Mouse (Mus musculus) retina, postnatal 1 day (tissue): ENCODE measurements around the gene Ptcd1.
A peak's percentile ranks its signal among the peaks of the same experiment; 100 is the strongest.
"Not testable (repeated sequence)": the region's sequence is repeated elsewhere in the genome, so short reads cannot be mapped to it uniquely, and the experiment has no call there.

ENCODE experiments used
- DNase-seq: peaks from one replicate; pipeline ENCODE4 v3.0.0-alpha.2; 2012

Gene Ptcd1

DNA sequence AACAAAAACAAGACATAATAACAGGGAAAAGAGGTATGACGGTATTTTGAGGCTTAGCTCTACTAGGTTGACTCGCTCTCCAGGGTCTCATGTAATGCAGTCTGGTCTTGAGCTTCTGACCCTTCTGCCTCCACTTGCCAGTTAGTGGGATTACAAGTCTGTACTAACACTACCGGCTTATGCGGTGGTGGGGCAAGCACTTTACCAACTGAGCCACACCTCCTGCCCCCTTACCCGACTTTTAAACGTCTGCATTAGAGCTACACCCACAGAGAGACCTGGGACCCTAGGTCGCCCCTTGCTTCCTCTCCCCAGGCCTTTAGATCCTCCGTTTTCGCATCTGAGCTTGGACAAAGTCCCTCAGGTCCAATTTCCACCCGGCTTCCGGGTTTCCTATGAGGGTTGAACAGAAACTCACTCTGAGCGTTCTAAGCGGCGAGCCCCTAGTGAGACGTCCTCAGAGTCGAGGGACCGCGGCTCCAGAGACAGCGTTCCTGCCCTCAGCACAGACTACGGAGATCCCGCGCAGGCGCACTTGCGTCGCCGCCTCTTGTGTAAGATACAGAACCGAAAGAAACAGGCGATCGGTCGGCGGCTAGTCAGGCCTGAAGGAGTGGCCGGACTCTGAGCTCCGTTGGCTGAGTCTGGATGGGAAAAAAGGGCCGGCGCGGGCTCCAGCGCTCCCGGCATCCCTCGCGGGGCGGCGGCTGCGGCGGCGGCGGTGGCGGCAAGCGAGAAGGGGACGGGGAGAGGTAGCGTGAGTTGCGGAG is at the start of gene Ptcd1, which contains the start of gene Cpsf4:
Ptcd1 (minus strand) TSS at position 573 of the 770 bp plus-strand sequence.
Cpsf4 (plus strand) TSS at position 678 of the 770 bp plus-strand sequence.
- peak; percentile 99 for DNase-seq

DNA sequence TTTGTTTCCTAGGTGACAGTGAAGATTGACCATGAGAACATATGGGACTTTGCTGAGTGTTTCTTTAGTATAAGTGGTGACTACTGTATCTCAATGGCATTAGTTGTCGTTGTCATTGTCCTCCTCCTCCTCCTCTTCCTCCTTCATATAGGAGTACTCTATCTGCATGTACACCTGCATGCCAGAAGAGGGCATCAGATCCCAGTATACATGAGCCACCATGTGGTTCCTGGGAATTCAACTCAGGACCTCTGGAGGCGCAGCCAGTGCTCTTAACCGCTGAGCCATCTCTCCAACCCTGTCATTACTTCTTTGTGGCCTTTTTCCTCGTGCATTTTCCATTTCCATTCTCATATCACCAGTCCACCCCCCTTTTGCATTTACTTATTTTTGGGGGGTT is 47.8 kb upstream of the Ptcd1 start:
- DNase-seq: no peak

DNA sequence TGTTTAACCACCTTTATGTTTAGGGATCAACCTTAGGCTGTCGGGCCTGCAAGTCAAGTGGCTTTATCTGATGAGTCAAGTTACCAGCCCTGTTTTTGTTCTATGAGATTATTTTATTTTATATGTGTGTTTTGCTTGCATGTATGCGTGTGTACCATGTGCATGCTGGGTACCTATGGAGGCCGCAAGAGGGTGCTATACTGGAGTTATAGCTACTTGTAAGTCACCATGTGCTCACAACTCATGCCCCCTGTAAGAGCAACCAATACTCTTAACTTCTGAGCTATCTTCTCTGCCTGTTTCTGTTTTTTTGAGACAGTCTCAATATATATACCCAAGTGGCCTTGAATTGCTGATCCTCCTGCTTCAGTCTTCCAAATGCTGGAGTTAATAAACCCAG is 46.6 kb upstream of the Ptcd1 start:
- no peak for DNase-seq

DNA sequence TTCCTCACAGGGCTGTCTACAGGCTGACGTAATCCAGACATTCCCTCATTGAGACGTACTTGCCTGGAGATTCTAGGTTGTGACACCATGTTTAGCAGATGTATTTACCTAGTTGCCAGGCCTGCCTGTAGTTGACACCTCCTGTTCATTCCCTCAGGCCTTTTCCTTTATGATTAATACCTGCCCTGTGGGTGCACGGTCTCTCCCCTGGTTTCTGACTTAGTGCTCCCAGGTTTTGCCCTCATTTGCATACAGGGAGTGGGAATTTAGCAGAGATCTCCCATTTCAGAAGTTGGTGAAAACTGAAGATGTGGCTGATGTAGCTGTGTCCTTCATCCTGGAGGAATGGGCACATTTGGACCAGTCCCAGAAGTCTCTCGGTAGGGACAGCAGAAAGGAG is 45.3 kb upstream of the Ptcd1 start:
- DNase-seq: no peak

DNA sequence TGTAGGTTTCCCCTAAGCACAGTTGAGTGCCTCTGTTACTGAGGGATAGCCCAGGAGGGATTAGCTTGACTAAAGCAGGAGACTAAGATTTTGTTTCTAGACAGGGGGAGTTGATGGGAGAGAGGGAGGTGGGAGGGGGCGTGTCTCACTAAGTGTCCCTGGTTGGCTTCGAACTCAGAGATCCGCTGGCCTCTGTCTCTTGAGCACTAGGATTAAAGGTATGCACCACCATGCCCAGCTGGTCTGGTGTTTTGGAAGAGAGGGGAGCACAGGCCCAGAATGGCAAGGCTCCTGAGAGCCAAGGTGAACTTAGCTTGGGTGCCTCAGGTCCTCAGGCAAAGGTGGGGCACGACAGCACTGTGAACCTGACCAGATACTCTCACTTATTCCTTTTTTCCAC is 44.4 kb upstream of the Ptcd1 start:
- DNase-seq: no peak

DNA sequence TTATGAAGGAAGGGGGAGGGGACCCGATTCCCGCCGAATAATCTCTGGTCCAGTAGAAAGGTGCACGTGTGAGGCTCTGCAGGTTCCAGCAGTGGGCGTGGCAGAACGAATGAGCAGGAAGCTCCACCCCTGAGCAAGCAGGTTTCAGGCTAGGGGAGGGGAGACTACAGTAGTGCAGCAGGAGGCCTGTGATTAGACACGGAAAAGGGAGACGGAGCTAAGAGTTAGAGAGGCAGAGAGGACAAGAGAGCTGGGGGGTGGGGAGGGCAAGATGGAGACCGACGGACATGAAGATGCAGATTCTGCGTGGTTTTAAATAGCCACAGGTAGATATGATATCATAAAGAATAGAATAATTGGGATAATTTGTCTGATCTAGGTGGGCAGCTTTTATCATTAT is 41.5 kb upstream of the Ptcd1 start:
- not testable (repeated sequence) for DNase-seq

DNA sequence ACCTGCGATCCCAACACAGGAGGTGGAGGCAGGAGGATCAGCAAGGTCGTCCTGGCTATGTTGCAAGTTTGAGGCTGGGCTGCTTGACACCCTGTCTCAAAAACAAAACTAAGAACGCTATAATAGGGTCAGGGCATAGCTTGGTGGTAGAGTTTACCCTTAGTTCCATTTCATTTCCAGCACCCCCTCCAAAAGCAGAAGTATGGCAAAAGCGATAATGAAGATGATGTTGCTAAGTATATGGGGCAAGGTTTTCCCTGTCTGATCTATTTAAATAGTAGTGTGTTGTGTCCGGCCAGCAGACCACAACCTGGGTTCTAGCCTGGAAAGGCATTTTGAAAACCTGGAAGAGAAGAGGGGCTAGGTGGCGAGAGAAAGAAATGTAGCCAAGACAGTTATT is 41.0 kb upstream of the Ptcd1 start:
- DNase-seq: no peak

DNA sequence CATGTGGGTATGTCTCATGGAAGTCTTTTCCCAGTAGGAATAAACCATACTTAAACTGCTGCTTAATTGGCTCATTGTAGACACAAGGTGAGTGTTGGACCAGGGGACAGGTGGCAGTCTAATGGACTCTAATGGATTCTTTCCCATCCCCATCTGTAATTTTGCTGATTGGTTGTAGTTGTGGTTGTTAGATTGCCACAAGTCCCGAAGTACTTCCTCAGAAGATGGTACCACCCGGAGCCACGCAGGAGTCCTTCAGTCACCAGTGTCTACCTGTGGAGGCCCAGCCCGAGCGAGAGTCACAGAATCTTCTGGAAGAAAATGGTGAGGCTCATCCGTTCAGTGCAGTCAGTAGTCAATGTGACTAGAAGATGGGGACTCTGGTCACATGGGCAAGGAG is 40.5 kb upstream of the Ptcd1 start:
- DNase-seq: no peak

DNA sequence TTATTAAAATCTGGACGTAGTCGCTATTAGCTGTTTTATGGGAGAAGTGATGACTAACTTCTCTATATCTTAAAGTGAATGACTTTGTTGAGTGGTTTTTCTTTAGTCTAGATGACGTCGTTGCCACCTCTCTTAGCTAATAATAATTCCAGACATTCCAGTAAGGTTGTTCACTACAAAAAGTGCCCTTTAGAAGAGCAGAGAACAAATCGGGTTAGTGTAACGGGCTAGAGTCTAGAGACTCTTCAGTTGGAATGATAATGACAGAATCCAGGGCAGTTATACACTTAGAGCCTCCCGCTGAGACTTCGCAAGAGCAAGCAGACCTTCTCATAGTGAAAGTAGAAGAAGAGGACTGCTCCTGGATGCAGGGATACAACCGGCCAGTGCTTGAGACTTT is 38.1 kb upstream of the Ptcd1 start:
- DNase-seq: no peak

DNA sequence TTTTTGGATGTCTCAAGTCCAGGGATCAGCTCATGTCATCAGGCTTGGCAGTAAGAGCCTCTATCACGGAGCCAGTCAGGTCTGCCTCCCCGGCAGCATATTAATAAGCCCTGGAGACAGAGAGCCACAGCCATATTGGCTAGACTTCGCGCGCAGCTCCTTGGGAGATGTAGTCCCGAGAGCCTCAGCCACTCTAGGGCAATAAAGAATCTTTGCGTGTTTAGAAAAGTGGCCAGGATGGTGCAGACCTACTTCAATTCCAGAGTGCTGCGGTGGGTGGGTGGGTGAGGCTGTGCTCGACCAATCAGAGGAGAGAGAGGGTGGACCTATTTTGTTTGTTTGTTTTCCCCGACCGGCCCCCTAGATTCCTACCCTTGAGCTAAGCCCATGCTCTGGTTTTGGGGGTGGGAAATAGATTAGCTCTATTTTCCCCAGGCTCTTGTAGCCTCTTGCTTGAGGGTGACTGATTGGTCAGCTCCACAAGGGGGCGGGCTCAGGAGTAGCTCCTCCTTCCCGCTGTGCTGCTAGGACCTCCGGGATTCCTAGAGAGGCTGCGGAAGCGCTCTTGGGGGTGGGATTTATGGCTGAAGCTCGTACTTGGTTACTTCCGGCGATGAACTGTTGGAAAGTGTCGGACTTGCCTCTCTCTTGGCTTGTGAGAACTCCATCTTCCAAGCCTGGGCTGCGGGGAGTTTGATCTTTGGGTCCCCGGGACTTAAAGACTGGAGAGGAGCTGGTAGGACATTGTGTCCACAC is 37.2 kb upstream of the Ptcd1 start, which contains the start of gene Zkscan5:
Zkscan5 (plus strand) TSS at position 627 of the 756 bp plus-strand sequence.
- DNase-seq: peak; percentile 99

DNA sequence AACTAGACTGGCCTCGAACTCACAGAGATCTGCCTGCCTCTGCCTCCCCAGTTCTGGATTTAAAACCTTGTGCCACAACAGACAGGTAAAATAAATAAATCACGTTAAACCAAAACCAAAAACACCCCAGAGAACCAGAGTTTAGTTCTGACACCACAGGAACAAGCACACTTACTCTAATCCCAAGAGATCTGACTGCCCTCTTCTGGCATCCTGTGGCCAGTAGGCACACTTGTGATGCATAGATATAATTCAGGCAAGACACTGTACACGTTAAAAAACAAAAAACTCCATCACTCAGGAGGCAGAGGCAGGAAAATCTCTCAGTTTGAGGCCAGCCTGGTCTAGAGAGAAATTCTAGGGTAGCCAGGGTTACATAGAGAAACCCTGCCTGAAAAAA is 35.5 kb upstream of the Ptcd1 start:
- no peak for DNase-seq

DNA sequence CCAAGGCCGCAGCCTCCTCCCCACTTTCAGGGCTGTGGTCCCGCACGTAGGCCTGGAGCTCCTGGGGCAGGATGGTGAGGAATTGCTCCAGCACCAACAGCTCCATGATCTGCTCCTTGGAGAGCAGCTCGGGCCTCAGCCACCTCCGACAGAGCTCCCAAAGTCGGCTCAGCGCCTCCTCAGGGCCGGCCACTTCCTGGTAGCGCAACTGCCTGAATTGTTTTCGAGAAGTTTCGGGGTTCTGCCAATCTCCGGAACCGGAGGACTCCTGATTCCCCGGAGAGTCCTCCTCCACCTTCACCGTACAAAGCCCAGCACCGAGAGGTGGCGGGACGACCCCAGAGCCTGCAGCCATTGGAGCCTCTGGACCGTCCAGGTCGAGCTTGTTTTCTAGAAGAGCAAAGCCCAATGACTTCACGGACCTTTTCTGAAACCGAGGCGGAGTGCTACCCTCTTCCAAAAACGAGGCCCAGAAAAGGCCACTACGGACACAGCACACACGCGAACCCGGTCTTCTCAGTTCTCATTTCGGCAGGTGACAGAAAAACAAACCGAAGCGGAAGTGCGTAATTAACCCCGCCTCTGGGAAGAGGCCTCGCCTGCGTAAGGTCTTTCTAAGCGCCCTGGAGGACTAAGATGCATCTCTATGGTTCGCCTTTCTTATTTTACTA is 34.5 kb upstream of the Ptcd1 start, which contains the start of gene Zkscan14:
Zkscan14 (minus strand) TSS at position 548 of the 671 bp plus-strand sequence.
- DNase-seq: peak; percentile 94

DNA sequence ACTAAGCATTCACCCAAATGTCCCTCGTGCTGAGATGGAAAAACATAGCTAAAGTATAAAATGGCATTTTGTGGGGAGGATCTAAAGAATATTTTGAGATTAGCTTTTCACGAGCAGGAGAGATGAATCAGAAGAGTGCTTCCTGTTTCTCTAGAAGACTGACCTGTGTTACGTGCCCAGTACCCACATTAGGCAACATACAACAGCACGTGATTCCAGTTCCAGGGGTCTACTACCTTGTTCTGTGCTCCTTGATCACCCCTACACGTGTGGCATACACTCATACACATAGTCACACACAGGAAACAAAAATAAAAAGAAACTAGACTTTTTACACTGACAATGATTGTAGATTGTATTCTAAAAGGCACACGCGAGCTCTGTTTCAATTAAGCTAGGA is 33.5 kb upstream of the Ptcd1 start:
- no peak for DNase-seq

DNA sequence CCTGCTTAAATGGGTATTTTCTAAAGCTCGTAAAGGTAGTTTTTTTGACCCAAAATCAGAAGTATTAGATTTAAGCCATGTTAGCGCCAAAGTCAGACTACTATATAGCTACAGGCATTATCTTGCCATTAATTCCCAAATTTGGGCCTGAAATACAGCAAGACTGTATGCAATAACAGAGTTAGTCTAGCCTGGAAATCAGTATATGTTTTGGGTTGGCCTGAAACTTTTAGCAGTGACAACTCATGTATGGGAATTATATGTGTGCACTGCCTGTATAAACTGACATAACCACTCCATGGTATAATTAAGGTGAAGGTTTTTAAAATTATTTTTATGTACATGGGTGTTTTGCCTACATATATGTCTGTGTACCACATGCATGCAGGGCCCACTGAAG is 25.1 kb upstream of the Ptcd1 start, which contains the start of gene Atp5j2:
Atp5j2 (minus strand) TSS at position 101 of the 400 bp plus-strand sequence.
- no peak for DNase-seq

DNA sequence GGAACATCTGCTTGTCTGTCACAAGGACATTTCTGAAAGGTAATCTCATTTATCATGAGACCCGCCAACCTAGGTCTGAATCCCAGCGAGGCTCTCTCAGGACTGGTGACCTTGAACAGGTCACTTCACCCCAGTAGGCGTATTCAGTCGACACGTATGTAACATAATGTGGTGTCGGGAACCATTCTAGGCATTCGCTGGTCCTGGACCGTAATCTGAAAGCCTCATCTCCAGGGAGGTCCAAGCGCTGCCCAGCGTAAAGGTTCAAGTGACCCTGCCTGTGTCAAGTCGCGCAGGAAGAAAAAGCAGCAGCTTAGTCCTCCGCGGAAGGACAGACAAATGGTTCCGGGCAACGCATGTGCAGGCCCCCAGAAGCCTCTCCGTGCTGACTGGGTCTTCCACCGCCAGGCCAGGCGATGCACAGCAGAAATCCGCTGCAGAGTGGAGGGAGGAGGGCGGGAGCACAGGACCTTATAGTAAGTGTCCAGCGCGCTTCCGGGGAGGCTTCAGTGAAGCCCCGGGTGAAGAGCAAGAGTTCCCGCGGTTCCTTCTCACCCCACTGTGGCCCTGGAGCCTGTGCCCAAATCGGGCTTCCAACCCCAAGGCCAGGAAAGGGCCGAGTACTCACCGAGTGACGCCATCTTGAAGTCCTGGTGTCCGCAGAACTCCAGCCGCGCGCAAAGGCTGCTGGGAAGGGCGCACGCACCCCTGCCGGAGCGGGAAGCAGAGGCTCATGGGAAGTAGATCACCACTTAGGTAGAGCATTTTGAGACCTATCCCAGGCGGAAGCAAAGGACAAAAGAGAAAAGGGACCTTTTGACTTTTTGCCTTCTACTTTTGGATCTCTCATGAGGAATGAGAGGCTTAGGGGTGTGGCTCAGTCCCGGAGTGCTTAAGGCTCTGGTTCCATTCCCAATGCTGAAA is 24.2 kb upstream of the Ptcd1 start:
- DNase-seq: peak; percentile 96

DNA sequence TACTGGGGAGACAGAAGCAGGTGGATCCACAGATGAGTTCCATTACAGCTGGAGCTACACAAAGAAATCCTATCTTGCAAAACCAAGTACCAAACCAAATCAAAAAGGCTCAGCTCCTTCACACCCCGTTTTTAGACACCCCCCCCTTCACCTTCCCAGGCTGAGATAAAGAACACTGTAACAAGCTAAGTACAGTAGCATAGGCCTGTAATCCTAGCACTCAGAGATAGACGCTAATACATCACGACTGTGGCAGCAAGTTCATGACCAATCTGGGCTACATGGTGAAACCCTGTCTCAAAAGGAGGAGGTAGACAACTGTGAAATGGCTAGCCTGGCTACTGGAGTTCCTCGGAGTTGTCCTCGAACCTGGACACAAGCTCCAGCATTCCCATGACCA is 23.5 kb upstream of the Ptcd1 start:
- no peak for DNase-seq

DNA sequence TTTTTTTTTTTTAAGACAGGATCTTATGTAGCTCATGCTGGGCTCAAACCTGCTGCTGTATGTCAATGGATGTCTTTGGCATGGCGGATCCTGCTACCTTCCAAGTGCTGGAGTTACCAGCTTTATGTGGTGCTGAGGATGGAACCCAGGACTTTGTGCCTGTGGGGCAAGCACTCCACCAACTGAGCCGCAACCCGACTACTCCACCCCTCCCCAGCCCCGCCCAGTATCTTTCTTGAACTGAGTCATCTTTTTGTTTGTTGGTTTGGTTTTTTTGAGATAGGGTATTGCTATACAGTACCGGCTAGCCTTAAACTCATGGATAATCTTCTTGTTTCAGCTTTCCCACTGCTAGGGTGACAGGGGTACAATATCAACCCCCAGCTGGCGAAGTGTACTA is 22.5 kb upstream of the Ptcd1 start:
- no peak for DNase-seq

DNA sequence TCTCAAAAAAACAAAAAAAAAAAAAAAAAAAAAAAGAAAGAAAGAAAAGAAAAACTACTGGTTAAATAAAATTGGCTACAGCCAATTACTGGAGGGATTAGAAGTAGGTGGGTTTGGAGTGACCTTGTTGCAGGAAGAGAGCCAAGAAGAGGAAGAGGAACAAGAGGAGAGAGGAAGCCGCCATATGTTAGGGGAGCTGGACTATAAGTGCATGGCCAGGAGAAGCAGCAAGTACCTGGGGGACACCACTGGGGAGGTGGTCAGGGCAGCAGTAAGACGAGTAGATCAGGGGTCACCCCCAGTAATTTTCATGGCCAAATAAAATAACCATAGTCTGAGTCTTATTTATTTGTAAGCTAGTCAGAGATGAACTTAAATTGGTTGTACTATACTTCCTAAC is 18.3 kb upstream of the Ptcd1 start:
- no peak for DNase-seq

DNA sequence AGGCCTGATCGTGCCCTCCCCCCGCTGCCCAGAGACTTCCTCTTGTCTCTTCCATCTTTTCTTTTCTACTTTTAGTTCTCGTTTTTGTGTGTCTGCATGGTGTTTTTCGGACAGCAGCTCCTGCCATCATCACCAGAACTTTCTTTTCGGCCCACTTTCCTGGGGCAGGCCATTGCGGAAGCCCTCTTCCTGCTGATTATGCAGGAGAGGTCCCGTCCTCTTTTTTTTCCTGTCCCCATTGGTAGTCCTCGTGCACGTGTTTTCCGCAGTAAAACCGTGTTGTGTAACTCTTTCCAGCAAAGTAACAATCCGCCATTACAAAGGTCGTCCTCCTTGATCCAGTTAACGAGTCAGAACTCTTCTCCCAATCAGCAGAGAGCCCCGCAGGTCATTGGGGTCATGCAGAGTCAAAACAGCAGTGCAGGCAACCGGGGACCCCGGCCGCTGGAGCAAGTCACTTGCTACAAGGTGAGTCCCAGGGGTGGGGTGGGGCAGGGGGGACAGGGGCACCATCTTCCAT is 11.6 kb upstream of the Ptcd1 start:
- no peak for DNase-seq

DNA sequence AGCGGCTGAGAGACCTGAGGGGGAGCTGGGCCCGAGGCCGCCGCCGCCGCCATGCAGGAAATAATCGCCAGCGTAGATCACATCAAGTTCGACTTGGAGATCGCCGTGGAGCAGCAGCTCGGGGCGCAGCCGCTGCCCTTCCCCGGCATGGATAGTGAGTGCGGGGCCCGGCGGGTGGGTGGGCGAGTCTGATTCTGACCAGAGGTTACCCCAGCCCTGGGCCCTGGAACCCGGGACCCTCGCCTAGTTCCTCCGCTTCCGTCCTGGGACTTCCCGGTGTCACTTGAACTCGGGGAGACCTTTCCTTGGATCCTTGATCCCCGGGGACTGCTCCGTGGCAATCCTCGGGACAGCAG is 376 bp upstream of the Ptcd1 start:
- no peak for DNase-seq

DNA sequence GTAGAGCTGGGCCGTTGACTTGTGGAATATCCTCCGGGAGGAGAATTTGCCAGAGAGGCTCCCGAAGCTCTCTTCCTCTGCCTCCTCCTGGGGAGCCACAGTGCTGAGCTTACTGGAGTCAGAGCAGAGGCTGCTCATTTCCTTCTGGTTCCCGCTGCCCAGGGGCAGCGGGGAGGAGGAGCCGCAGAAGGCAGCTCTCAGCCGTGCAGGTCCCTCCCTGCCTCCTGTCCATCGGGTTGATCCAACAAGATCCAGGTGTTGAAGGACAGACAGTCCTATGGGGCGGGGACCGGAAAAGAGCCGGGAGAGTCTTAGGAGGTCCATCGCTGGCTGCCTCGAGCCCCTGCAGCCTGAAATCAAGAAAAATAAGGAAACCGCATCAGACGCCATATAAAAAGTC is 1.7 kb downstream of the Ptcd1 start:
- no peak for DNase-seq

DNA sequence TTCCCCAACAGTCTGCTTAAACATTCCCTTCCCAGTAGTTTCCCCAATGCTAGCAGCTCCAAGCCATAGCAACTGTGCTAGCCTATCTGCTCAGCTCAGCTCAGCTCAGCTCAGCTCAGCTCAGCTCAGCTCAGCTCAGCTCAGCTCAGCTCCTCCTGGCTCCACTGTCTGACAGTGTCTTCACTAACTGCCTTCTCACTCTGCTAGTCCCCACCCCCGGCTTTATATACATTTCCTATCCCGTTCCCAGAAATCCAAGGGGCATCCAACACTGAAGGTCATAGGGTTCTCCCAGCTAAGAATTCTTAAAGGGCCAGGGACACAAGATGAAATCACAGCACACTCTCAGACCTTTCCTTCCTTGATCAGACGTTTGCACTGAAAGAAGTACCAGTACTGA is 2.2 kb downstream of the Ptcd1 start:
- DNase-seq: no peak
